Mouse (Mus musculus): ENCODE data around the gene Ubxn2a. TPM values are rescaled to one million over a fixed set of nuclear protein-coding genes. Genes with fewer than 3 reads are reported as not detected.

Gene Ubxn2a
- polyA plus RNA-seq, 1 experiment, result 5.6 TPM

DNA sequence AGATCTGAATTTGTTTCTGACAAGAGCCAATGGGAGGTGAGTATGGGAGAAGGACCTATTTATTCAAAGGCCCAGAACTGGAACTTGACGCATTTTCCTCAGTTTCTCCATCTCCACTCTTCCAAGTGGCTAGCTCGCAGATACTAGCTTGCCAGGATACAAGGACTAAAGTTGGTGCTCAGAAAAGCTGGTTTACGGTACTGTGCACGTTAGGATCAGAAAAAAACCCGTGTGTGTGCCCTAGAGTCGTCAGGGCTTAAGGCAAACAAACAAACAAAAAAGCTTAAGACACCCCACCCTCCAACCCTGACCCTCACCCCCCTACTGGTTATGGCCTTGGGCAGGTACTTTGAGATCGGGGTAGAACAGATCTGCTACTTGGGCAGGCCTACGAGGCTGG, 65.0 kb downstream of the Ubxn2a start:
- DNase-seq (ENCODE audit: low read depth, low spot score), result no peak
- 85% methylated on average over 8 of the region's 8 CpGs for WGBS

DNA sequence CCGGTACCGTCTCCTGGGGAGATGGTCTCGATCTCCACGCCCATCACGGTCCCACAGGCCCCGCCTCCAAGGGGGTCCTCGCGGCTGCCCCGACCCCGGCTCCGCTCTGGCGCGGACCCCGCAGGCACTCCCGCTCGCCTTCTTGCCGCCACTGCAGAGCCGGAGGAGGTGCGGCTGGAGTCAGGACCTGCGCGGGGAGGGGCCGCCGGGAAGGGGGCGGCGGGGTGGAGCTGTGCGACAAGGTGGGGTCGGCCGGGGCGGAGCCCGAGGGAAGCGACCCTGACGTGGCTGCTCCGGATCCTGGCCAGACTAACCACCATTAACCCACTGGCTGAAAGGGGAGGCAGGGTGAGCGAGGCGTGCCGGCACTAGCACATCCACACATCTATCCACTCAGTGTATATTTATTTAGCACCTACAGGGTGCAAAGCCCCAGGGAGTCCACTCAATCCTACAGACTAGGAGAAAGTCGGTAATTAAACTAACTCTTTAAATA, 66.1 kb downstream of the Ubxn2a start, which contains the start of gene Fkbp1b:
Fkbp1b (minus strand) TSS at position 200 of the 496 bp plus-strand sequence.
- DNase-seq (ENCODE audit: low read depth, low spot score), result no peak
- under 1% methylated on average over 37 of the region's 37 CpGs for WGBS

DNA sequence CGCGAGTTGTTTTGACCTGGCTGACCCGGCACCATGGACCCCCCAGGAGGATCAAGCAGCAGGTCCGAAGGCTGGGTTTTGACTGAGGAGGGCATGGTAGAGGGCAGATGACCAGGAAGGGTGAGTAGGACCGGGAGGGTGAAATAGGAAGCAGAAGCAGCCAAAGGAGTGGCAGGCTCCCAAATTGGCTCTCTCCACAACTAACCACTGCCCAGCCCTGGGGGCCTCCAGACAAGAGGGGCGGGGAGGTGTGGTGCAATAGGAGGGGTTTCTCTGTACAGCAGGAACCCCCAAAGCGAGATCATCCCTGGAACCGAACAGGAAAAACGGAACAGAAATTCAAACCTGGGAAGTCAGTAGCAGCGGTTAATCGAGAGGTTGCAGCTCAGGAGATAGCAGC, 66.8 kb downstream of the Ubxn2a start:
- DNase-seq (ENCODE audit: low read depth, low spot score), result no peak
- WGBS, result 5% methylated on average over 11 of the region's 11 CpGs

DNA sequence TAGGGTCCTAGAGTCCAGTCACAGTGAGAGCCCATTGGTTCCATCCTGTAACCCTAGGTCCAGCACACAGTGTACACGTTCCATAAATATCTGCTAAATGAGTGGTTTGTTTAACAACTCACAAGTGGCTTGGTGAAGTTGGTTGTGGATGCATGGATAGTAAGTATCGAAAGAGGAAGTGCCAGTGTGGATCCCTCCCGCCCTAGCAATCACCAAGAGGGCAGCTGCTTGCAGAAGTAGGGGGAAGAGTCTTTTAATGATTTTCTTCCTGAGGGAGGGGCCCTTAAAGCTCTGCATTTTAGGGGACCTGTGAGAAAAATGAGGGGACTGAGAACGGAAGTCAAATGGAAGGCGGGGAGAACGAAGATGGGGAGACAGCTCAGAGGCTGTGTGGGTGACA, 67.5 kb downstream of the Ubxn2a start:
- no peak for DNase-seq (ENCODE audit: low read depth, low spot score)
- 37% methylated on average over 6 of the region's 6 CpGs for WGBS

DNA sequence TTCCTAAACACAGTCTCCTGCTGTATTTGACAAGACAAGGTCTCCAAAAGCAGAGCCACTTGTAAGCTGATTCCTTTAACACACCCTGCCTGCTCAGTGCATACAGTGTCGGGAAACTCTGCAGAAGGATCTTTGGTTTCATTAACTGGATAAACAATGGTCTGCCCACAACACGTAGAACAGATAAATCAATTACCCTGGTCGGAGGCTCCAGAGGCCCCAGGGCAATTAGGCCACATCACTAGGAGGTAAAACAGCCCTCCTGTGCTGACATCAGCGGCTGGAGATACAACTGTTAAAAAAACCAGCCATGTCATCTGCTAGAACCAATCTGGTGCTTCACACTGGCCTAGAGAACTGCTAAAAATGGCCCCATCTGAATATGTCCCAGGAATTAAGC, 70.5 kb downstream of the Ubxn2a start:
- 42% methylated on average over 4 of the region's 4 CpGs for whole genome bisulfite sequencing
- DNase-seq (ENCODE audit: low read depth, low spot score), result no peak

Other genes with a start within 250 kb of the Ubxn2a start
- not detected in 2 replicates for gene Fam228a, start 169.3 kb downstream of the Ubxn2a start, polyA plus RNA-seq (2012; rRNA removed)
- gene Pfn4, start 138.7 kb downstream of the Ubxn2a start, polyA plus RNA-seq (2012; rRNA removed), result 0.07 and 0.25 TPM in 2 replicates
- gene Fam228b, start 138.4 kb downstream of the Ubxn2a start, polyA plus RNA-seq (2012; rRNA removed), result 0.02 TPM in 1 of 2 replicates, not detected in the other
- 118 and 119 TPM in 2 replicates for gene Sf3b6, start 90.2 kb downstream of the Ubxn2a start, polyA plus RNA-seq (2012; rRNA removed)
- gene Fkbp1b, start 66.1 kb downstream of the Ubxn2a start, polyA plus RNA-seq (2012; rRNA removed), result 1.6 and 3.0 TPM in 2 replicates
- gene Wdcp, start 64.4 kb downstream of the Ubxn2a start, polyA plus RNA-seq (2012; rRNA removed), result 2.9 and 5.0 TPM in 2 replicates
- 1.1 and 2.0 TPM in 2 replicates for gene Mfsd2b, start 33.3 kb downstream of the Ubxn2a start, polyA plus RNA-seq (2012; rRNA removed)
- gene Atad2b, start 9.6 kb upstream of the Ubxn2a start, polyA plus RNA-seq (2012; rRNA removed), result 3.8 and 7.3 TPM in 2 replicates

Data from large intestine, adult 2 months (tissue).